Mouse (Mus musculus) liver, embryonic 11.5 days (tissue): ENCODE results near the gene Adam1b. TPM values are rescaled to one million over a fixed set of nuclear protein-coding genes. Genes with fewer than 3 reads are reported as not detected.
"Not testable (repeated sequence)": the region's sequence is repeated elsewhere in the genome, so short reads cannot be mapped to it uniquely, and the experiment has no call there.

ENCODE experiments used
- ATAC-seq: fragments of 200-750 bp; cut with Nextera tagmentation; replicated peaks from 2 replicates; pipeline ENCODE4 v1.8.0; 2017; ENCODE audit warnings: moderate number of reproducible peaks, mild to moderate bottlenecking, moderate TSS enrichment, moderate library complexity; ENCODE audit not compliant: low FRiP score
- DNase-seq: peaks from one replicate; pipeline ENCODE4 v3.0.0-alpha.2; 2017; ENCODE audit warnings: low spot score
- H3K27ac ChIP-seq: fragments of 300-500 bp; sonication (generic); 2 replicates; pipeline ENCODE4 v1.5.1; 2014; ENCODE audit warnings: mild to moderate bottlenecking, low read depth, low read length, control low read depth
- H3K27me3 ChIP-seq: fragments of 300-500 bp; sonication (generic); replicated peaks from 2 replicates; pipeline ENCODE4 v1.6.1; 2014; ENCODE audit warnings: low read length, mixed read lengths; ENCODE audit not compliant: control insufficient read depth, insufficient read depth
- H3K36me3 ChIP-seq: fragments of 300-500 bp; sonication (generic); 2 replicates; pipeline ENCODE4 v1.6.1; 2014; ENCODE audit warnings: mild to moderate bottlenecking, low read length, moderate library complexity, mixed read lengths; ENCODE audit not compliant: control insufficient read depth, insufficient read depth
- H3K4me1 ChIP-seq: fragments of 300-500 bp; sonication (generic); replicated peaks from 2 replicates; pipeline ENCODE4 v1.6.1; 2014; ENCODE audit warnings: low read length, mixed read lengths; ENCODE audit not compliant: control insufficient read depth, insufficient read depth
- H3K4me2 ChIP-seq: fragments of 300-500 bp; sonication (generic); 2 replicates; pipeline ENCODE4 v1.6.1; 2014; ENCODE audit warnings: mild to moderate bottlenecking, control low read depth, moderate library complexity
- H3K4me3 ChIP-seq: fragments of 300-500 bp; sonication (generic); 2 replicates; pipeline ENCODE4 v1.5.1; 2014; ENCODE audit warnings: low read depth, low read length, control low read depth
- H3K9ac ChIP-seq: fragments of 300-500 bp; sonication (generic); 2 replicates; pipeline ENCODE4 v1.6.1; 2014; ENCODE audit warnings: low read depth, low read length, control low read depth
- H3K9me3 ChIP-seq: fragments of 300-500 bp; sonication (generic); 2 replicates; pipeline ENCODE4 v1.6.1; 2016; ENCODE audit warnings: low read length, inconsistent platforms, mixed read lengths; ENCODE audit not compliant: control insufficient read depth
- WGBS: fragments of 180-500 bp; shearing (Covaris S2); extraction: QIAGEN DNeasy Blood & Tissue Kit; methylation state at CpG from one replicate; pipeline ENCODE4 v1.1.7; 2014; 5-methylcytosine and 5-hydroxymethylcytosine counted together
- polyA plus RNA-seq: library from polyadenylated mRNA; unstranded; fragments of >200 nt; fragmentation: Nextera tagmentation; extraction: Ambion mirVana; gene quantifications from 2 replicates; pipeline ENCODE4 v1.2.1, GENCODE M21; 2014

Gene Adam1b
- polyA plus RNA-seq, 1 experiment from 2014 or later: not detected

DNA sequence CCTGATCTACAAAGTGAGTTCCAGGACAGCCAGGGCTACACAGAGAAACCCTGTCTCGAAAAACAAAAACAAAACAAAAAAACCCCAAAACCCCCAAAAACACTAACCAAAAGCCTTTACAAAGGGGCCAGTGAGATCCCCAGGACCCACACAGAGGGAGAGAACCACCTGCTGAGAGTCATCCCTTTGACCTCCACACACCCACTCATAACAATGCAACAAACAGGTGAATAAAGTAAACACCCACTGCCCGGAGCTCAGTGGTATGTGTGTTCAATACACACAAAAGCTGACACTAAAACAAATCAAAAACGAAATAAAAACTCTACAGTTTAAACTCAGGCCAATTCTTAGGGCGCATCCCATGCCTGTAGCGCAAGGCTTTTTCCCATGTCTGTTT lies 36.8 kb upstream of the Adam1b start:
- no peak overlapping the region for H3K4me3 ChIP-seq
- peaks cover 12% of the 10 kb centered on the region for H3K36me3 ChIP-seq
- H3K27ac ChIP-seq: no peak overlapping the region
- peaks cover 22% of the 10 kb centered on the region for H3K4me1 ChIP-seq
- DNase-seq (no peak), ATAC-seq (no peak)
- no peak overlapping the region for H3K9ac ChIP-seq
- no peak overlapping the region for H3K4me2 ChIP-seq
- WGBS: 91% methylated on average over 5 of the region's 5 CpGs
- H3K27me3 ChIP-seq: no peaks in the 10 kb centered on the region
- no peaks in the 10 kb centered on the region for H3K9me3 ChIP-seq

DNA sequence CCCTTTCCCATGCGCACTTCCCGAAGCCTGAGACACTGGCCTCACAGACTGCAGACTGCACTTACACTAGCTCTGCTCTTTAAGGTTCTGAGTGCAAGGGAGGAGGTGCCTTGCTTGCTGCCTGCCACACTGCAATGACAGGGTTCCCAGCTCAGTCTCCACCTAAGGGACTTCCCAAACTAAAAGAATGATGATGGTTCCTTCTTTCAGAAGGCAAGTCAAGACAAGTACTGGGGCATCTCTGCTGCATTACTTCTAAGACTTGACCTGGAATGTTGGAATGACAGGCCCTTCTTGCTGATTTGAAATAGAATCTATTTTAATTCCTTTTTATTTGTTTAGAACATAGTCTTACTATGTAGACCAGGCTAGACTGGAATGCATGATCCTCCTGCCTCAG lies 34.4 kb upstream of the Adam1b start:
- ATAC-seq (no peak), DNase-seq (no peak)
- Histone ChIP-seq H3K27ac (no peak overlapping the region), H3K9ac (no peak overlapping the region), H3K27me3 (no peaks in the 10 kb centered on the region), H3K36me3 (peaks cover 28% of the 10 kb centered on the region), H3K4me3 (no peak overlapping the region), H3K4me2 (no peak overlapping the region), H3K9me3 (no peaks in the 10 kb centered on the region), H3K4me1 (peaks cover 15% of the 10 kb centered on the region)
- 95% methylated on average over 2 of the region's 2 CpGs for WGBS

DNA sequence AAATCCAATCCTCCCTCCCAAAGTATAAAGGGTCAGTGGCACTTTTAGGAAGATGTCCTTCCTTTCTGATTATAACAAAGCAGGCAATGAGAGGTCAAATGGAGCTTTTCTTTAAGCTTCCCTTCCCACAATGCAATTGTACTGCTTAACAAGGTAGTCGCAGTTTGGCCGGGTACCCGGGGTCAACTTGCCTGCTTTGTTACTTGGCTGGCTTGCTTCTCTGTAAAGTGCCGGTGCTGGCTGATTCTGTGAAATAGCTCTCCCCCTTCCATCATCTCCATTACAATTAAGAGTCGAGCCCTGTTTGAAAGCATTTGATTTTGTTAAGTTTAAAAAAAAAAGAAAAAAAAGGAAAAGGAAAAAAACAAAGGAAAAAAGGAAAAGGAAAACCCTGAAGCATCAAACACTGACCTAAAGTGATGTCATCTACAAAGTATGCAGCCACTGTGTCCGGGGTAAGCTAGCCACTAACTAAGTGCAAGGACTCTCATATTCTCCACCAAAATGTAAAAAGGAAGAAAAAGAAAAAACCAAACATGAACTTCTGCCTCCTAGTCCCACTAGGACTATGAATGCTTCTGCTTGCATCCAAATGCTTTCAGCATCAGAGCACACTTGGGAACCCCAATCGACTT lies 33.8 kb upstream of the Adam1b start:
- ATAC-seq (no peak), DNase-seq (no peak)
- Histone ChIP-seq H3K4me2 (no peak overlapping the region), H3K9ac (no peak overlapping the region), H3K27ac (no peak overlapping the region), H3K4me3 (no peak overlapping the region), H3K9me3 (no peaks in the 10 kb centered on the region), H3K4me1 (peaks cover 11% of the 10 kb centered on the region), H3K36me3 (peaks cover 30% of the 10 kb centered on the region), H3K27me3 (no peaks in the 10 kb centered on the region)
- 80% methylated on average over 7 of the region's 7 CpGs for WGBS

DNA sequence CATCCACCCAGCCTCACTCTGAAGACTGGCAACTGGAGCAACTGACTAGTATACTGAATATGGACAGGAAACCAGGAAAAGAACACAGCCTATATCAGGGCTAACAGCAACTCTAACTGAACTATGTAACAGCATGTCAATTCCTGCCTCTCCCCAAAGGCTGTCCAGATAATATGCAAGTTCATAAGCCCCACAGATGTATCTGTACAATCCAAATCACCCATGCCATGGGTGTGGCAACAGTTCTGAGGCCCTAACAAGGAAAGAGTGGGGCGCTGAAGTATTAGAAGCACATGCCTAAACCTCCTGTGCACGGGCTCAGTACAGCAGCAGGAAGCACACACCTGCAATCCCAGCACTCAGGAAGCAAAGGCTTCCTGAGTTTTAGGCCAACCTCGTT lies 31.9 kb upstream of the Adam1b start:
- peak; percentile 95 for ATAC-seq
- DNase-seq: no peak
- Histone ChIP-seq H3K4me2 (peak overlapping the region; percentile 46), H3K9ac (no peak overlapping the region), H3K27ac (peak overlapping the region; percentile 65), H3K36me3 (peaks cover 40% of the 10 kb centered on the region), H3K4me3 (no peak overlapping the region; the same call in 1 of the 2 replicates), H3K4me1 (peaks cover 11% of the 10 kb centered on the region), H3K9me3 (no peaks in the 10 kb centered on the region), H3K27me3 (no peaks in the 10 kb centered on the region)
- WGBS: 63% methylated on average over 3 of the region's 3 CpGs

DNA sequence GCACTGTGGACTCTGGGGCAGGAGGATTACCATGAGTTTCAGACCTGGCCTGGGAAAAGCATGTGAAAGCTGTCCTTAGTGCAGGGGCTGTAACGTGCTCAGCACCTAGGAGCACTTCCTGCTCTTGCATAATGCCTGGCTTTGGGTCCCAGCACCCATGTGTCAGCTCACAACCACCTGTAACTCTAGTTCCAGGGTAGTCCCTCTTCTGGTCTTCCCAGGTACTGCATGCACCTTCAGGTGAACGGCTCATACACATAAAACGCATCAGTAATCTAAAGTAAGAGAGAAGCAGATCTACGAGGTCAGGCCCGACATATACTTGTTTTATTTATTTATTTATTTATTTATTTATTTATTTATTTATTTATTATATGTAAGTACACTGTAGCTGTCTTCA lies 31.3 kb upstream of the Adam1b start:
- 86% methylated on average over 5 of the region's 5 CpGs for WGBS
- H3K36me3 ChIP-seq: peaks cover 45% of the 10 kb centered on the region
- no peak for DNase-seq

DNA sequence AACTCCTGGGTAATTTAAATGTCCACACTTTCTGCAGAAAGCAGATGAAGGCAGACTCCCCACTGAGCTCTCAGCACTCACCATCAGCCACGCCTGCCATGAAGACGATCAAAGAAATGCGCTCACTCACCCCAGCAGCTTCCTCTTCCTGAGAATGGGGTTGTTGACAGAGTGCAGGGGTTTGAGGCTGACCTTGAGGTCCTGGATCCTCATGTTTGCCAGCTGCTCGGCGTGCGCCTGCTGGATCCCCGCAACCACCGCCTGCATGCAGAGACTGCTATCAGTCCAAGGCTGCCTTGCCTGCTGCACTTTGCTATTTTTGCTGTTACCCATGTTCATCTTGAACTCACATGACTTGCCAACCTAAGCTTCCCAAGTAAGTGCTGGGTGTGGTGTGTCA lies 23.7 kb upstream of the Adam1b start:
- DNase-seq (no peak), ATAC-seq (no peak)
- Histone ChIP-seq H3K27me3 (no peaks in the 10 kb centered on the region), H3K4me2 (no peak overlapping the region), H3K9me3 (no peaks in the 10 kb centered on the region), H3K4me1 (no peaks in the 10 kb centered on the region), H3K36me3 (peaks cover 50% of the 10 kb centered on the region), H3K4me3 (no peak overlapping the region), H3K27ac (no peak overlapping the region), H3K9ac (no peak overlapping the region)
- WGBS: 82% methylated on average over 8 of the region's 8 CpGs

More for the DNA sequence above, 31.3 kb upstream of the Adam1b start:
- no peak overlapping the region for H3K4me2 ChIP-seq
- H3K27ac ChIP-seq: peak overlapping the region; percentile 65
- no peaks in the 10 kb centered on the region for H3K27me3 ChIP-seq
- H3K4me3 ChIP-seq: no peak overlapping the region
- H3K9ac ChIP-seq: no peak overlapping the region
- H3K4me1 ChIP-seq: peaks cover 11% of the 10 kb centered on the region
- no peaks in the 10 kb centered on the region for H3K9me3 ChIP-seq
- no peak for ATAC-seq

DNA sequence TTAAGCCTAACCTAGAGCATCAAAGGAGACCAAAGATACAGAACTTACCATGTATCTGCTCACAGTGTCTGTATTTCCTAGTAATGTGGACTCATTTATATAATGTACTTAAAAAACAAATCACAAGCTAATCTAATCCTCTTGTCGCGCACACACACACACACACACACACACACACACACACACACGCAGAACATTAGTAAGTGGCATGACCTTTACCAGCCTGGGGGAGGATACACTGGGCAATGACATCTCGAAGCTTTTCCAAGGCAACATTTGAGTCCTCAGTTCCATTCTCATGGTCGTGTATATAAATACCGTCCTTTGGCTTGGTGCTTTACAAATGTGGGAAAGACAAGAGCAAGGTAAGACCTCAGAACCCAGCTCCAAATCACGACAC lies 23.3 kb upstream of the Adam1b start:
- DNase-seq (no peak), ATAC-seq (no peak)
- Histone ChIP-seq H3K4me1 (no peaks in the 10 kb centered on the region), H3K27ac (no peak overlapping the region), H3K36me3 (peaks cover 50% of the 10 kb centered on the region), H3K4me3 (no peak overlapping the region), H3K4me2 (no peak overlapping the region), H3K9me3 (no peaks in the 10 kb centered on the region), H3K9ac (no peak overlapping the region), H3K27me3 (no peaks in the 10 kb centered on the region)
- 90% methylated on average over 7 of the region's 7 CpGs for WGBS

DNA sequence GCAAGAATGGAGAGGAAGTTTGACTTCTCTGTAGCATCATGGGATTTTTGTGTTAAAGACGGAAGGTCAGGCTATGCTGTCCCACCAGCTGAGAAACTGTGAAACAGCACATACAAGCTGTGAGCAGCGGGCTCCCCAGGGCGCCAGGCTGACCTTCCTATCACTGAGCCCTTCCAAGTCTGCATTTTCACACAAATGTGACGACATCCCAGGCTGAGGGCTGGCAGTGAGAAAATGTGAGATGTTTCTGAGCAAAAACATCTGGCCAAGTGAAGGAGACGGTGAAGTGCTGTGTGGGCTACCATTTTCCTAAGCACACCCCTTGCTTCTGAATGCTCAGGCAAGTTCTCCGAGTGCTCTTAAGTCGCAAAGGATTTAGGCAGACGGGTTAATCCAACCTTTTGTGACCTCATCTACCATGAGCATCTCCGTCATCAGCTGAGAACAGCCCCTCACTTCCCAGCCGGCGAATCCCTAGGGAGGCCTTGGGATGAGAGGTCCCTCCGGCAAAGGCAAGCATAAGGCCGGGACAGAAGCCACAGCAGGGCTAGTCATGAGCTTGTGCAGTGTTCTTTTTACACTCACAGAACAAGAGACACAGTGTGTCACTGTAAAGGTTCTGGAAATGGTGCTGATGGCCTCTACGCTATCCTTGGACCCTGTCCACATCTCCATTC lies 22.7 kb upstream of the Adam1b start:
- no peak overlapping the region for H3K9ac ChIP-seq
- no peaks in the 10 kb centered on the region for H3K27me3 ChIP-seq
- no peak overlapping the region for H3K4me2 ChIP-seq
- 85% methylated on average over 14 of the region's 14 CpGs for WGBS
- no peaks in the 10 kb centered on the region for H3K9me3 ChIP-seq
- no peak overlapping the region for H3K4me3 ChIP-seq
- H3K27ac ChIP-seq: no peak overlapping the region
- H3K36me3 ChIP-seq: peaks cover 47% of the 10 kb centered on the region
- DNase-seq (no peak), ATAC-seq (no peak)
- no peaks in the 10 kb centered on the region for H3K4me1 ChIP-seq

DNA sequence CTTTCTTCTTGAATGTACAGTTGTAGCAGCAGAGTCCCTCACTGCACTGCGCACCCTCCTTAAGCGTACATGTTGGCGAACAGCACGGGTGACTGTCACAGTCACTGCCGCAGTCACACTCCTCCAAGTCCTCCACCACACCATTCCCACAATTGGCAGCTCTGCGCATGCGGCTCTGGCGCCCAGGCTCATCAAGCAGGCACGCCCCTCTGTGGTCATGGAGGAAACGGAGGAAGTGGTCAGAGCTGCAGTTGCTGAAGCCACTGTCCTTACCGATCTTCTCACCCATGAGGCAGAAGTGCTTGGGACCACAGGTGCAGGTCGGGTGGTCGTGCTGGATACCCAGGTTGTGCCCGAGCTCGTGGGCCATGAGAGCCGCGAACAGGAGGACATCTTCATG lies 16.5 kb upstream of the Adam1b start:
- not testable (repeated sequence) for H3K9ac ChIP-seq, H3K4me1 ChIP-seq, H3K4me3 ChIP-seq, H3K9me3 ChIP-seq, H3K27me3 ChIP-seq, H3K27ac ChIP-seq, DNase-seq, ATAC-seq, H3K4me2 ChIP-seq
- H3K36me3 ChIP-seq: peaks cover 14% of the 10 kb centered on the region; the same call in 1 of the 2 replicates
- WGBS: 72% methylated on average over 11 of the region's 17 CpGs
